Mouse (Mus musculus) lung, embryonic 16.5 days (tissue): ENCODE results near the gene Slc45a1. TPM values are rescaled to one million over a fixed set of nuclear protein-coding genes. Genes with fewer than 3 reads are reported as not detected.

Source experiments
- ATAC-seq: fragments of 200-750 bp; cut with Nextera tagmentation; 2 replicates; pipeline ENCODE4 v1.8.0; 2017; ENCODE audit warnings: low read depth, mild to moderate bottlenecking, moderate library complexity
- H3K27ac ChIP-seq: fragments of 300-500 bp; sonication (generic); 2 replicates; pipeline ENCODE4 v1.5.1; 2014; ENCODE audit warnings: mild to moderate bottlenecking, control low read depth, low read length
- H3K27me3 ChIP-seq: fragments of 300-500 bp; sonication (generic); 2 replicates; pipeline ENCODE4 v1.6.1; 2014; ENCODE audit warnings: low read depth, low read length, mixed read lengths; ENCODE audit not compliant: control insufficient read depth, insufficient read depth
- H3K36me3 ChIP-seq: fragments of 300-500 bp; sonication (generic); 2 replicates; pipeline ENCODE4 v1.6.1; 2014; ENCODE audit warnings: low read length; ENCODE audit not compliant: control insufficient read depth, insufficient read depth
- H3K4me1 ChIP-seq: fragments of 300-500 bp; sonication (generic); replicated peaks from 2 replicates; pipeline ENCODE4 v1.6.1; 2014; ENCODE audit warnings: low read length, mixed read lengths; ENCODE audit not compliant: control insufficient read depth, insufficient read depth
- H3K4me2 ChIP-seq: fragments of 300-500 bp; sonication (generic); 2 replicates; pipeline ENCODE4 v1.6.1; 2014; ENCODE audit warnings: low read depth, low read length, control low read depth
- H3K4me3 ChIP-seq: fragments of 300-500 bp; sonication (generic); 2 replicates; pipeline ENCODE4 v1.5.1; 2014; ENCODE audit warnings: mild to moderate bottlenecking, low read length, control low read depth
- H3K9ac ChIP-seq: fragments of 300-500 bp; sonication (generic); 2 replicates; pipeline ENCODE4 v1.6.1; 2014; ENCODE audit warnings: low read length, control low read depth
- H3K9me3 ChIP-seq: fragments of 300-500 bp; sonication (generic); 2 replicates; pipeline ENCODE4 v1.6.1; 2016; ENCODE audit warnings: low read length; ENCODE audit not compliant: control insufficient read depth
- WGBS: fragments of 180-500 bp; shearing (Covaris S2); extraction: QIAGEN DNeasy Blood & Tissue Kit; methylation state at CpG from one replicate; pipeline ENCODE4 v1.1.7; 2014; 5-methylcytosine and 5-hydroxymethylcytosine counted together
- polyA plus RNA-seq: library from polyadenylated mRNA; unstranded; fragments of >200 nt; fragmentation: Nextera tagmentation; extraction: Ambion mirVana; gene quantifications from 2 replicates; pipeline ENCODE4 v1.2.1, GENCODE M21; 2015

Gene Slc45a1
- polyA plus RNA-seq, 1 experiment from 2014 or later: 0.14 TPM

- Histone ChIP-seq H3K36me3 (peaks cover 68% of the 10 kb centered on the region), H3K4me2 (no peak overlapping the region), H3K9ac (no peak overlapping the region), H3K4me1 (peaks cover 2% of the 10 kb centered on the region), H3K27ac (no peak overlapping the region), H3K27me3 (no peaks in the 10 kb centered on the region), H3K9me3 (no peaks in the 10 kb centered on the region), H3K4me3 (no peak overlapping the region)
- no peak for ATAC-seq
- 93% methylated on average over 20 of the region's 20 CpGs for WGBS
These were observed 35.1 kb downstream of the Slc45a1 start for GRCm38 (mm10) chr4:150616841-150617240.

GRCm38 (mm10) chr4:150616029-150616420 lies 35.9 kb downstream of the Slc45a1 start:
- Histone ChIP-seq H3K4me2 (no peak overlapping the region), H3K27me3 (no peaks in the 10 kb centered on the region), H3K4me1 (peaks cover under 1% of the 10 kb centered on the region), H3K36me3 (peaks cover 71% of the 10 kb centered on the region), H3K9me3 (no peaks in the 10 kb centered on the region), H3K27ac (peak overlapping the region; percentile 50; the same call in 1 of the 2 replicates), H3K4me3 (no peak overlapping the region), H3K9ac (no peak overlapping the region)
- 75% methylated on average over 13 of the region's 13 CpGs for WGBS
- 0 out of 2 replicates have a peak, but pooled peaks have one; percentile 21 for ATAC-seq

- H3K36me3 ChIP-seq: peaks cover 75% of the 10 kb centered on the region
- 85% methylated on average over 12 of the region's 12 CpGs for WGBS
- H3K27me3 ChIP-seq: no peaks in the 10 kb centered on the region
- no peaks in the 10 kb centered on the region for H3K9me3 ChIP-seq
- H3K27ac ChIP-seq: peak overlapping the region; percentile 50; the same call in 1 of the 2 replicates
- no peak overlapping the region for H3K4me2 ChIP-seq
- no peaks in the 10 kb centered on the region; the same call in 1 of the 2 replicates for H3K4me1 ChIP-seq
- H3K4me3 ChIP-seq: no peak overlapping the region
- ATAC-seq: 0 out of 2 replicates have a peak, but pooled peaks have one; percentile 13
- no peak overlapping the region for H3K9ac ChIP-seq
These were observed 36.5 kb downstream of the Slc45a1 start for GRCm38 (mm10) chr4:150615251-150616028.

GRCm38 (mm10) chr4:150613715-150614114 lies 38.3 kb downstream of the Slc45a1 start:
- H3K4me2 ChIP-seq: no peak overlapping the region
- no peak for ATAC-seq
- H3K27me3 ChIP-seq: no peaks in the 10 kb centered on the region
- H3K4me3 ChIP-seq: no peak overlapping the region
- no peaks in the 10 kb centered on the region; the same call in 1 of the 2 replicates for H3K4me1 ChIP-seq
- WGBS: 83% methylated on average over 7 of the region's 7 CpGs
- H3K9ac ChIP-seq: no peak overlapping the region
- no peak overlapping the region for H3K27ac ChIP-seq
- H3K36me3 ChIP-seq: peaks cover 65% of the 10 kb centered on the region
- no peaks in the 10 kb centered on the region for H3K9me3 ChIP-seq

DNA sequence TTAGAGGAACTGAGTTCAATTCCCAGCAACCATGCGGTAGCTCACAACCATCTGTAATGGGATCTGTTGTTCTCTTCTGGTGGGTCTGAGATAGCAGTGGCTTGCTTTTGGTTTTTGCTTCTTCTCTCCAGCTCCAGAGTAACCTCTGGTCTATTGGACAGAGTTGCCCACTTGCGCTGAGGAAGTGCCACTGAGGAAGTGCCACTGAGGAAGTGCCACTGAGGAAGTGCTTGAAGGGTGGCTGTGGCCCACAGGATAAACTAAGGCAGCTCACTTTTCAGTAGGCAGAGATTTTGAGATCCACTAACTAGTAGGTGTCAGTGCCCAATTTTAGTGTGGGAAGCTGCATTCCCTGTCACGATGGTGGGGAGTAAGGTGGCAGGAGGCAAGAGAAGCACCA lies 43.3 kb downstream of the Slc45a1 start:
- Histone ChIP-seq H3K27ac (no peak overlapping the region), H3K4me2 (no peak overlapping the region), H3K9me3 (no peaks in the 10 kb centered on the region), H3K27me3 (no peaks in the 10 kb centered on the region), H3K4me3 (no peak overlapping the region), H3K4me1 (peaks cover 5% of the 10 kb centered on the region), H3K9ac (no peak overlapping the region), H3K36me3 (peaks cover 22% of the 10 kb centered on the region)
- WGBS: 91% methylated on average over 3 of the region's 3 CpGs
- ATAC-seq: no peak

DNA sequence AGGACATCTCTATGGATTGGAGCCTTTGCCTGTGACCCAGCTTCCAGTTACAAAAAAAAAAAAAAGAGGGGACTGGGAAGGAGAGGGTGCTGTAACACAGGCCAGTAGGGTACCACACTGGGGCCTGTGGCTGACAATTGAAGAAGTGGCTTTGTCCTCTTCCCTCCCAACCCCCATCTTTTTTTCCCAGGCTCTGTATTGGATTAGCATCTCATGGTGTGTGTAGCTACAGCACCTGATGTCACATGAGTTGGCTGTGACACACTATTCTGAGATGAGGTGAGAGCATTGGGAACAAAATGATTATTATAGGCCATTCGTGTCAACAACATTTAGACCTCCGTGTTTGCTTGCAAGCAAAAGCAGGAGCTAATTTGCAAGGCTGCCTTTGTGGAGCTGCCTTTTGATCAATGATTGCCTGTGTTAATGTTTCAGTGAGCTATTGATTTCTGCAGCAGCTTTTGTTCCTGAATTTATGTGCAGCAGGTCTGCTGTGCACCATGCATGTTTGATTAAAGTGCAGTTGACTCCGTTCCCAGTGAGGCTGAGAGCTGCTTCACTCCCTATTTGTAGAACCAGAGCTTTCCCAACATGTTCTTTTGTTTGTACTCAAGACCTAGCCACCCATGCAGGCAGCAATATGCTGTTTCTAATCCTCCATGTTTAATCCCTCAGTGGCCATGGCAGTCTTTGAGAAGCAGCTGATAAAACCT lies 45.4 kb downstream of the Slc45a1 start:
- 67% methylated on average over 3 of the region's 3 CpGs for WGBS
- H3K4me2 ChIP-seq: no peak overlapping the region
- ATAC-seq: no peak
- H3K36me3 ChIP-seq: peaks cover 5% of the 10 kb centered on the region; the same call in 1 of the 2 replicates
- no peaks in the 10 kb centered on the region for H3K27me3 ChIP-seq
- peaks cover 5% of the 10 kb centered on the region for H3K4me1 ChIP-seq
- H3K27ac ChIP-seq: no peak overlapping the region
- H3K9ac ChIP-seq: no peak overlapping the region
- no peaks in the 10 kb centered on the region for H3K9me3 ChIP-seq
- no peak overlapping the region for H3K4me3 ChIP-seq

DNA sequence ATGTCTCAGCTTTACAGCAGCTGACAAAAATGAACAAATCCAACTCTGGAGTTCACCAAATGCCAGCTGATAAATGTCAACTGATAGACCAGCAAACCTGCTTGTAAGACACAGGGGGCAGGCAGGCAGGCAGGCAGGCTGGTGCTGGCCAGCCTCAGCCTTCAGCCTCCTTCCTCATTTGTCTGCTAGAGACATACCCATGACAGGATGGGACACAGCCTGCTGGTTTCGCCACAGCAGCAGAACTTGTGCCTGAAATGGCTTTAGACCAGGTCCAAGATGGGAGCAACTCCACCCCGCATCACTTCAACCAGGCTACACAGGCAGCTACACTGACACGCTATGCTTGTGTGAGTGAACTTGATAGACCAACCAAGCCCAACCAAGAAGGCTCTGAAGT lies 46.2 kb downstream of the Slc45a1 start:
- Histone ChIP-seq H3K27ac (no peak overlapping the region), H3K27me3 (no peaks in the 10 kb centered on the region), H3K9me3 (no peaks in the 10 kb centered on the region), H3K4me2 (no peak overlapping the region), H3K9ac (no peak overlapping the region), H3K4me1 (peaks cover 5% of the 10 kb centered on the region), H3K4me3 (no peak overlapping the region), H3K36me3 (peaks cover 2% of the 10 kb centered on the region; the same call in 1 of the 2 replicates)
- 81% methylated on average over 3 of the region's 3 CpGs for WGBS
- no peak for ATAC-seq

DNA sequence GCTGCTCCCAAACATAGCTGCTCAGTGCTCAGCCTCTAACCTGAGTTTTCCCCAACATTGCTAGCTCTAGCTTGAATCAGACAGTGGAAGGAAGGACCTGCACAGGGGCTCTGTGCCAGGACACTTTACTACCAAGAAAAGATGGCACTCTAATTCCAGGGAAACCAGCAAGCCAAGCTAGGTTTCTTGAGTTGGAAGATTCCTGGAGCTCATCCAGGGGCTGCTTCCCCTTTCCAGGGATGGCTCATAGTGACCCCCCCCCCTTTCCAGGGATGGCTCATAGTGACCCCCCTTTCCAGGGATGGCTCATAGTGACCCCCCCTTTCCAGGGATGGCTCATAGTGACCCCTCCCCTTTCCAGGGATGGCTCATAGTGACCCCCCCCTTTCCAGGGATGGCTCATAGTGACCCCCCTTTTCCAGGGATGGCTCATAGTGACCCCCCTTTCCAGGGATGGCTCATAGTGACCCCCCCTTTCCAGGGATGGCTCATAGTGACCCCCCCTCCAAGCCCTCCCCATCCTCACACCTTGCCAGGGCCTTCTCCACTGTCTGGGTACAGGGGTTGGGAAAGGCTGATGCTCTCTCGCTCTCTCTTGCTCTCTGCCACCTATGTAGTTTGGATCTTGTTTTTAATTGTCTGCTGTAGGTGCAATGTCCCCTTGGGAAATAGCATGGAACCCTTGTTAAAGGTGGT lies 48.5 kb downstream of the Slc45a1 start:
- whole genome bisulfite sequencing: 89% methylated on average over 1 of the region's 1 CpGs
- Histone ChIP-seq H3K27me3 (no peaks in the 10 kb centered on the region), H3K36me3 (no peaks in the 10 kb centered on the region), H3K27ac (no peak overlapping the region), H3K4me3 (no peak overlapping the region), H3K9me3 (no peaks in the 10 kb centered on the region), H3K4me1 (peaks cover 15% of the 10 kb centered on the region), H3K9ac (no peak overlapping the region), H3K4me2 (no peak overlapping the region)
- no peak for ATAC-seq

DNA sequence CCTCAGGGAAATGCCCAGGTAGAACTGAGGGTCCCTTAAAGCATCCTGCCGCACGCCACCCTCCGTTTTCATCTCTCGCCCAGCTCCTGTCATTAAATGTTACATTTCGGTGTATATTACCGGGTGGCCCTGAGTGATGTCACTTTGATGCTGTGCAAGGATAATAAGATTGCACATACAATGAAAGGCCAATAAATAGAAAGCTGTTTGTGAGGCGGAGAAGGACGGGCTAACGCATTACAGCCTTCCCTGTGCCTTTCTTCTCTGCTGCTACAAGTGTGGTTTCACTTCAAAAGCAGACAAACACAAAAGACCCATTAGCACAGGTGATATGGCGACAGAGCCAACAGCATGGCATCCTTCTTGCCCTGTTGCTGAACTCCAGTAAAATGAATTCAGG lies 50.5 kb downstream of the Slc45a1 start:
- Histone ChIP-seq H3K27ac (no peak overlapping the region), H3K4me1 (peaks cover 30% of the 10 kb centered on the region)
- WGBS: 71% methylated on average over 10 of the region's 10 CpGs

More for the DNA sequence above, 50.5 kb downstream of the Slc45a1 start:
- Histone ChIP-seq H3K27me3 (no peaks in the 10 kb centered on the region), H3K9ac (no peak overlapping the region), H3K4me2 (no peak overlapping the region), H3K36me3 (no peaks in the 10 kb centered on the region), H3K9me3 (no peaks in the 10 kb centered on the region), H3K4me3 (no peak overlapping the region)
- ATAC-seq: no peak
